Mouse (Mus musculus) small intestine, adult 2 months (tissue): ENCODE measurements around the gene Gtpbp2.

Experiments
- CTCF ChIP-seq: fragments of 200-500 bp; IDR thresholded peaks from 2 replicates; pipeline ENCODE4 v1.5.1; 2012; ENCODE audit warnings: low read depth, mild to moderate bottlenecking, control low read depth, inconsistent platforms, low read length, moderate library complexity, mixed read lengths; ENCODE audit not compliant: insufficient replicate concordance, insufficient read length; ENCODE audit errors: extremely low read depth
- POLR2A ChIP-seq: fragments of 200-500 bp; IDR thresholded peaks from 2 replicates; pipeline ENCODE4 v1.6.1; 2012; ENCODE audit warnings: low read depth, mild to moderate bottlenecking, control low read depth, inconsistent platforms, low read length, moderate library complexity

DNA sequence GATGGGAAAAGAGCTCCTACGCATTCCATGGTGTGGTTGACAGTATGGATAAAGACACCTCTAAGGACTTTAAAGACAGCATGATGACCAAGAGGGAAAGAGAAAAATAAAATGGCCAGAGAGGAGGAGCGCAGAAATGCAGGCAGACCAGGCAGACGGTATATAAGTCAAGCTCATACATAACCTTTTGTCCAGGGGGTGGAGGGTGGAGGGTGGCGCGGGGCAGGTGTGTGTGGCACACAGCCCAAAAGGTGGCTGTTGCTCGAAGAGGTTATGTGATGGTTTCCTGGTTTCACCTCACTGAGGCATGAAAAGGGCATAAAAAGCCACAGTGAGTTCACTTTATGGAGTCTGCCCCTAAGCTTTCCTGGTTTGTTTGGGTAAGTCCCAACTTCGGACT, 1.7 kb downstream of the Gtpbp2 start:
- TF ChIP-seq CTCF = no peak
- TF ChIP-seq POLR2A = no peak
